Mouse (Mus musculus) forebrain, embryonic 12.5 days (tissue): Measurements from ENCODE around the gene Ror2. TPM values are rescaled to one million over a fixed set of nuclear protein-coding genes. Genes with fewer than 3 reads are reported as not detected.
A peak's percentile ranks its signal among the peaks of the same experiment; 100 is the strongest.

ENCODE experiments used
- ATAC-seq: fragments of 200-750 bp; cut with Nextera tagmentation; 2 replicates; pipeline ENCODE4 v1.8.0; 2017; ENCODE audit warnings: moderate TSS enrichment; ENCODE audit not compliant: low FRiP score
- H3K27ac ChIP-seq: fragments of 300-500 bp; sonication (generic); 2 replicates; pipeline ENCODE4 v1.5.1; 2016; ENCODE audit warnings: mild to moderate bottlenecking
- H3K27me3 ChIP-seq: fragments of 300-500 bp; sonication (generic); 2 replicates; pipeline ENCODE4 v1.6.1; 2016; ENCODE audit warnings: mild to moderate bottlenecking
- H3K36me3 ChIP-seq: fragments of 300-500 bp; sonication (generic); replicated peaks from 2 replicates; pipeline ENCODE4 v1.6.1; 2016; ENCODE audit warnings: mild to moderate bottlenecking
- H3K4me1 ChIP-seq: fragments of 300-500 bp; sonication (generic); 2 replicates; pipeline ENCODE4 v1.6.1; 2016
- H3K4me2 ChIP-seq: fragments of 300-500 bp; sonication (generic); 2 replicates; pipeline ENCODE4 v1.6.1; 2016; ENCODE audit warnings: mild to moderate bottlenecking, moderate library complexity
- H3K4me3 ChIP-seq: fragments of 300-500 bp; sonication (generic); replicated peaks from 2 replicates; pipeline ENCODE4 v1.5.1; 2016; ENCODE audit warnings: mild to moderate bottlenecking
- H3K9ac ChIP-seq: fragments of 300-500 bp; sonication (generic); 2 replicates; pipeline ENCODE4 v1.6.1; 2016; ENCODE audit warnings: mild to moderate bottlenecking
- H3K9me3 ChIP-seq: fragments of 300-500 bp; sonication (generic); 2 replicates; pipeline ENCODE4 v1.6.1; 2016
- WGBS: fragments of 180-500 bp; shearing (Covaris S2); methylation state at CpG from one replicate; pipeline ENCODE4 v1.1.7; 2016; 5-methylcytosine and 5-hydroxymethylcytosine counted together
- polyA plus RNA-seq: library from polyadenylated mRNA; unstranded; fragments of >200 nt; fragmentation: Nextera tagmentation; extraction: Ambion mirVana; gene quantifications from 2 replicates; pipeline ENCODE4 v1.2.1, GENCODE M21; 2016

The Ror2 gene
- polyA plus RNA-seq, 1 experiment from 2014 or later, result 18.5 TPM

DNA sequence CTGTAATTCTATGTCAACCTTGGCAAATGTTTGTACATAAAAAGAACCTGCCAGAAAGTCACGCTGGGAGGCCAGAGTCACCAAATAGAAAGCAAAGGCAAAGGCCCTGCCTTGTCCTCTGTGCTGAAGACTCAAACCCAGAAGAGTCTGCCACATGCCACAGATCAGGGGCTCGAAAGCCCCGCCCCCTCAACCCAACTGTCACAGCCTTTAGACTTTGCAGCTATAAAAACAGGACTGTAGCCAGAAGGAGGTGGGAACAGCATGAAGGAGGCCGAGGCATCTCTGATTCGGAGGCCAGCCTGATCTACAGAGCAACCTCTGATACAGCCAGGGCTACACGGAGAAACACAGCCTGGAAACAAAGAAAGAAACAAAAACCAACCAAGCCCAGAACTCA lies 37.8 kb downstream of the Ror2 start:
- no peak for ATAC-seq
- 66% methylated on average over 6 of the region's 6 CpGs for WGBS

DNA sequence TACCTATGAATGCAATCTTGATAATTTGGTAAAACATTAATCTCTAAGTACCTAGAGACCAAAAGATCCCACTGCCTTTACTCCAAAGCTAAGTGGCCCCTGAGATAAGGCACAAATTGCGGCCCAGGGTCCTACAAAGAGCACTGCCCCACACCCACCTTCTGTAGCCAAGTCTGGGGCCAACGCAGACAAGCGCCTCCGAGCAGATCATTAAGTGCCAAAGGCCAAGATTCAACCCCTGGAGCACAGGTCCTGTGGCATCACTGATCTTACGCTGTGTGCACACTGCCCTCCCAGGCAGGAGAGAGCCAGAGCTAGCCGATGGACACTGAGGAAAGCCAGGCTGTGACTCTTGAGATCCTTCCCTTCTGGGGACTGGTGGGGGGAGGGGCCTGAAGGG lies 38.7 kb downstream of the Ror2 start:
- Histone ChIP-seq H3K27me3 (no peaks in the 10 kb centered on the region), H3K9ac (no peak overlapping the region), H3K9me3 (no peaks in the 10 kb centered on the region), H3K27ac (no peak overlapping the region), H3K4me2 (no peak overlapping the region), H3K36me3 (no peaks in the 10 kb centered on the region), H3K4me3 (no peak overlapping the region), H3K4me1 (peaks cover 22% of the 10 kb centered on the region; the same call in 1 of the 2 replicates)
- ATAC-seq, result no peak
- WGBS, result 78% methylated on average over 6 of the region's 6 CpGs

More for the DNA sequence above, 37.8 kb downstream of the Ror2 start:
- H3K4me2 ChIP-seq, result no peak overlapping the region
- no peaks in the 10 kb centered on the region for H3K27me3 ChIP-seq
- no peaks in the 10 kb centered on the region for H3K36me3 ChIP-seq
- H3K9me3 ChIP-seq, result no peaks in the 10 kb centered on the region
- no peak overlapping the region for H3K27ac ChIP-seq
- peaks cover 22% of the 10 kb centered on the region; the same call in 1 of the 2 replicates for H3K4me1 ChIP-seq
- no peak overlapping the region for H3K4me3 ChIP-seq
- H3K9ac ChIP-seq, result no peak overlapping the region

DNA sequence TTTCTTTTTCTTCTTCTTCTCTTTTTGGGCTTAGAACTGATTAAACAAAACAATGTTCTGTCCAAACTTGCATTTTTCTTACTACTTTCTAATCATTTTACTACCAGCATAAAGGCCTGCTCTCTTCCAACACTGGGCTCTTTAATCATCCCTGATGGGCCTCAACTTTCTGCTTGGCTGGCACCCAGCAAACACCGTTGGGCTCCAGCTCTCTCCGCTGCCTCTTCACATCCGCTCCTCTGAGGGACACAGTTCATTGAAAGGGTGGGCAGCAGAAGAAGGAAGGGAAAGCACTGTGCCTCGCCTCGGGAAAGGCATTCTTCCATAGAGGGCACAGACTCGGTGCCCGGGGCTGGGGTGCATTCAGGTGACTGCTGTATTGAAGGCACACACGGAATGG lies 41.8 kb downstream of the Ror2 start:
- Histone ChIP-seq H3K4me1 (peaks cover 15% of the 10 kb centered on the region; the same call in 1 of the 2 replicates), H3K9ac (no peak overlapping the region), H3K27ac (peak overlapping the region; percentile 50; the same call in 1 of the 2 replicates), H3K4me2 (no peak overlapping the region), H3K36me3 (no peaks in the 10 kb centered on the region), H3K4me3 (no peak overlapping the region), H3K9me3 (no peaks in the 10 kb centered on the region), H3K27me3 (no peaks in the 10 kb centered on the region)
- WGBS, result 72% methylated on average over 8 of the region's 8 CpGs
- no peak for ATAC-seq

DNA sequence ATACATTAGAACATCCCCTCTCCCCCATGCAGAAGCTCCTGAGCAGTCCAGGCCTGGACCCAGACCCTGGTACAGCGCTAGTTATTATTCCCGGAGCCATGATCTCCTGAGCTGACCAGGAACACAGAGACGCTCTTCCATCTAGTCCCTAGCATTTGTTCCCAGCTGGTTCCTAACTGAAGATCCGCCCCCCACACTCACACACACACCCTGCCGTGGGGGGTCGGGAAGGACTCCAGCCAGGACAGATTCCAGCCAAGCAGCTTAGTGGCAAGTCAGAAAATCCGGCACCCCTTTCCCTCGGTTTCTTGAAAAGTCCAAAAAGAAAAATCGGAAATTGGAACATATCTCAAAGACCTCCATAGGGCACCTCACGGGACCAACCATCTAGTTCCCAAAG lies 48.5 kb downstream of the Ror2 start:
- no peak overlapping the region for H3K4me2 ChIP-seq
- H3K27ac ChIP-seq, result peak overlapping the region; percentile 74; the same call in 1 of the 2 replicates
- WGBS, result 72% methylated on average over 10 of the region's 10 CpGs
- no peaks in the 10 kb centered on the region for H3K9me3 ChIP-seq
- no peak overlapping the region for H3K9ac ChIP-seq
- no peak overlapping the region for H3K4me3 ChIP-seq
- no peak for ATAC-seq
- H3K27me3 ChIP-seq, result peaks cover 36% of the 10 kb centered on the region
- no peaks in the 10 kb centered on the region for H3K36me3 ChIP-seq
- peaks cover 49% of the 10 kb centered on the region for H3K4me1 ChIP-seq

DNA sequence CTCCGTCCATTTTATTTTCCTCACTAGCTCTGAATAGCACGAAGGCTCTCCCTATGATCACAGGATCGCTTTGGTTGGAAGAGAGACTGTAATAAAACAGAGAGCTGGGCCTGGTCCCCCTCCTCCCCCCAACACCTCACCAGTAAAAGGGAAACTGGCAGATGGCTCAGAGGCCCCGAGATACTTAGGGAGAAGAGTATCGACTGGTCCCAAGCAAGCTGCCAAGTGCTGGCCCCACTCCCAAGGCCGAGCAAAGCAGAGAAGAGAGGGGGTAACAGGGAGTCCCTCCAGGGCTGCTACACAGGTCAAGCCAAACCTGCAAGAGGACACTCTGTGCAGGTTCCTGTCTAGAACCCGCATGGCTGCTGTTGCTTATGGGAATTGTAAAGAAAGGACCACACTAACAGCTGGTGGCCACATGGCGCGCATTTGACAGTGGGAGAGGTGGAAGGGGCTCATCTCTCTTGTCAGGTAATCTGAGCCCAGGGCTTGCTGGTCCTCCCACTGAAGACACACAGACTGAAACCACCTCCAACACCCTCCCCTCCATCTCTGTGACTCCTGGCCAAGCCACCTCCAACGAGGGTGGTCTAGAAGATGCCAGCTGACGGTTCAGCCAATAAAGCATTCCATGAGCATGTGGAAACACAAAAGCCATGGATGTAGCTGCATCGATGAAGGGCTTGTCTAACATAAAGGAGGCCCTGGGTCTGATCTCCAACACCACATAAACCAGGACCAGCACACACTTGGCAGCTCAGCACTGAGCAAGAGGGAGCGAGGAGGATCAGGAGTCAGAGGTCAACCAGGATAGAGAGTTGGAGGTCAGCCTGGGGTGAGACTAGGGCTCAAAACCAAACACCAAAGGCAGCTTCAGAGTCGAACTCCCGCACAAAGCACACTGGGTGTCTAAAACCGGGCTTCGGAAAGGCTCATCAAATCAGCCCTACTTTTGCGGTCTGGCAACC lies 49.2 kb downstream of the Ror2 start:
- H3K9me3 ChIP-seq, result no peaks in the 10 kb centered on the region

DNA sequence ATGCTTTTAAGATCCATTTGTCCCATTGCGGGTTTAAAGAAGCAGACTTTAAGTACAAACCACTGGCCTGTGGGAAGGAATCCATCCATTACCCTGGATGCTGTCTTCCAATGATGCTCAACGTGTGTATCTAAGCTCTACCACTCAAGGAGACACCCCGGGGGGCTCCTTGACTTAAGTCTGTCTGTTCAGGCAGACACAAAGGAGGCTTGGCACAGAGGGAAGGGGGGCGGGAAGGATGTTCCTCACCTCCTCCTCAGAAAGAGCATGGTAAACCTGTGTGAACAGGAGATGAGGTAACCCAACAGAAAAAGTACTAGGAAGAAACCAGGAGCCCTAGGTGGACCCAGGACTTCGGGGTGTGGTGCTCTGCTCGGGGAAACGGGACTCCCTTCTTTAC lies 50.0 kb downstream of the Ror2 start:
- peak overlapping the region; percentile 74 for H3K27ac ChIP-seq
- no peak overlapping the region for H3K4me2 ChIP-seq
- no peaks in the 10 kb centered on the region for H3K36me3 ChIP-seq
- peaks cover 38% of the 10 kb centered on the region for H3K27me3 ChIP-seq
- no peaks in the 10 kb centered on the region for H3K9me3 ChIP-seq
- no peak overlapping the region for H3K4me3 ChIP-seq
- ATAC-seq, result 0 out of 2 replicates have a peak, but pooled peaks have one; percentile 5
- H3K4me1 ChIP-seq, result peaks cover 63% of the 10 kb centered on the region
- WGBS, result 15% methylated on average over 7 of the region's 7 CpGs
- H3K9ac ChIP-seq, result 0 out of 2 replicates have a peak overlapping the region, but pooled peaks have one; percentile 21

More for the DNA sequence above, 49.2 kb downstream of the Ror2 start:
- 43% methylated on average over 18 of the region's 18 CpGs for WGBS
- Histone ChIP-seq H3K36me3 (no peaks in the 10 kb centered on the region), H3K4me3 (no peak overlapping the region), H3K27ac (peak overlapping the region; percentile 74), H3K9ac (0 out of 2 replicates have a peak overlapping the region, but pooled peaks have one; percentile 21), H3K4me1 (peaks cover 57% of the 10 kb centered on the region), H3K27me3 (peaks cover 38% of the 10 kb centered on the region), H3K4me2 (0 out of 2 replicates have a peak overlapping the region, but pooled peaks have one; percentile 3)
- peak; percentile 47; the same call in 1 of the 2 replicates for ATAC-seq

DNA sequence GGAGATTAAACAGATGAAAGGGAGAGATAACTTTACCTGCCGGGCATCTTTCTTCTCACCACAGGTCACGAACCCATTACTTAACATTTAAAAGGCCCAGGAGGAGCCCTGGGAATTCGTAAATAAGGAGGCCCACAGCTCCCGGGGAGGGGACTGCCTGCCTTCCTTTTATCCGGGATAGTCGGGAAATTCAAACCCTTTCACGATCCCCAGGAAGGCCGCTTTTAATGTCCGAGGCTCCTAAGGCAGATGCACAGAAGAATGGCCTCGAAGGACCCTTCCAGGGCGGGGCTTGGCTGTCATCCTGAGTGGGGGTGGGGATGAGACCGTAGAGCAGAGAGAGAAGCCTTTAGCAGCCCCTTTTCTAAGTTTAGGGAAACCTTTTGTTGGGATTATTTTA lies 51.1 kb downstream of the Ror2 start:
- no peaks in the 10 kb centered on the region for H3K36me3 ChIP-seq
- no peak overlapping the region for H3K4me3 ChIP-seq
- ATAC-seq, result no peak
- no peaks in the 10 kb centered on the region for H3K9me3 ChIP-seq
- peak overlapping the region; percentile 50; the same call in 1 of the 2 replicates for H3K27ac ChIP-seq
- no peak overlapping the region for H3K9ac ChIP-seq
- H3K4me1 ChIP-seq, result peaks cover 70% of the 10 kb centered on the region
- peaks cover 38% of the 10 kb centered on the region for H3K27me3 ChIP-seq
- peak overlapping the region; percentile 25 for H3K4me2 ChIP-seq
- WGBS, result 4% methylated on average over 12 of the region's 12 CpGs

DNA sequence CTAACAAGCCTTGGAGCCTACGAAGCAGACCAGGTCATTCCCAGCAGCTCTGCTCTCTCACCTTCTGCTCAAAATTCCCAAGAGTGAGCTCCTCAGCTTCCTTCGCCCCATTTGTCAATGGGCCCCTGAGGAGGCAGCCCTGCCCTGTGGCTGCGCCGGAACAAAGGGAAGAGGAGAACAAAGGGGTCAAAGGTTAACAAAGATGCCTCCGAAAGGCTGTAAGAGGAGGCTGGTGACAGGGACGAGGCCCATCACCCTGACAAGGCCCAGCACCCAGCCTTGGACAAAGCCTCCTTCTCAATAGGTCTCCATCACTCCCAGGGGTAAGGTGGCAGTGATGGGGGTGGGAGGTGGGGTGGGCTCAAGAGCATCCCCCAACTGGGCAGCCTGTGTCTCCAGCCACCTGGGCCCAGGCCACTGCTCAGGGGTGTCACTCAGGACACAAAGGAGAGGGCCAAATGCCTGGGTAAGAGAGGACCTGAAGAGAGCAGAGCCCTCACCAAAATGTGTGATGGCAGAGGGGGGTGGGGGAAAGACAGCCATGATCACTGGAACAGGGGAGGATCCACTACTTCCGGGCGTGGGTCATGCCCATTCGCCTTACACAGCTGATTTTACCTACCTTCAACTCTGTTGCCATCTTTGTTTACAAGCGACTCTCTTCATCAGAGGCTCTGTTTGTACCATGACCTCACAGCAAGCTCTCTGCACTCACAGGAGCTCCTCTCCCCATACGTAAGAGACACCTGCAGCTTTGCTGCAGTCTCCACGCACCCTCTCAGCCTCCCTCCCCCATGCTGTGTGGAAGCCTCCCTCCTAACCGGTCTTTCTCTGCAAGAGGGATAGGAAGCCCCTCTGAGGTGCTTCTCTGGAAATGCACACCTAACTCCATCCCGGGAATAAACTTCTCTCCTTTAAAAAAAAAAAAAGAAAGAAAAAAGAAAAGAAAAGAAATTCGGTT lies 51.8 kb downstream of the Ror2 start:
- Histone ChIP-seq H3K4me3 (no peak overlapping the region), H3K9me3 (no peaks in the 10 kb centered on the region), H3K27ac (peak overlapping the region; percentile 46; the same call in 1 of the 2 replicates), H3K27me3 (peaks cover 38% of the 10 kb centered on the region), H3K9ac (no peak overlapping the region), H3K36me3 (no peaks in the 10 kb centered on the region), H3K4me1 (peaks cover 70% of the 10 kb centered on the region), H3K4me2 (no peak overlapping the region)
- no peak for ATAC-seq
- 15% methylated on average over 15 of the region's 15 CpGs for WGBS

DNA sequence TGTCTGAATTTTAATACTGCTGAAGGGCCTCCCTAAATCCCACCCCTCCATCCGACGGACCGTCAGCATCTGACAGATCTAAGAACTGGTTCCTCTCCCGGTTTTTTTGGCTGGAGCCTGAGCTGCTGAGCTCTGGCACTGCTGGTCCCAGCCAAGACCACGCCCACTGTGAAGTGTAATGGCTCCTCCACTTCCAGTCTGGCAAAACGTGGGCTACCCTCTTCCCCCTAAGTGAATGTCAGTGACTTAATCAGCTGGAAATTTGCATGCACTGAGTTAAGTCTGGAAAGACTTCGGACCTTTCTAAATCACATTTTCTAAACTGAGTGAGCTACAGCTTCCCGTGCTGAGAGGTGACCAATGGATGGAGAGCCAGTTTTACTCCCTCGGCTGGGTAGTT lies 52.5 kb downstream of the Ror2 start:
- peak; percentile 27; the same call in 1 of the 2 replicates for ATAC-seq

DNA sequence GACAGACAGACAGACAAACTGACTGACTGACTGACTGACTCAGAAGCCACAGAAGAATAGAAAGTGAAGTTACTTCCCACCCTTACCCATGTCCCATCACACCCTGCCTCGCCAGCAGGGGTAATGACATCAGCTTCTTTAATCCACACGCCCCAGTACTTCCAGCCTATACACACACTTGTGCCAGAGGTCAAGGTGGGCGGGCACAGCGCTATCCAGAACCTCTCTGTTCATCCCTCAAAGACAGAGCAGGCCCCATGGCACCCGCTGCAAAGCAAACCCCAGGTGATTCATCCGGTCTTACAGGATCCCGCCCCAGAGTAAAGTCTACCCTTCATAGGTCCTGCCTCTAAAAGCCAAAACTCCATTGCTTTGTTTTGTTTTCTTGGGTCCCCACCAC lies 53.5 kb downstream of the Ror2 start:
- WGBS, result 31% methylated on average over 7 of the region's 7 CpGs
- H3K27ac ChIP-seq, result no peak overlapping the region
- H3K27me3 ChIP-seq, result peaks cover 33% of the 10 kb centered on the region
- H3K4me3 ChIP-seq, result no peak overlapping the region
- no peaks in the 10 kb centered on the region for H3K36me3 ChIP-seq
- no peak for ATAC-seq
- H3K4me1 ChIP-seq, result peaks cover 69% of the 10 kb centered on the region
- H3K9me3 ChIP-seq, result no peaks in the 10 kb centered on the region
- H3K9ac ChIP-seq, result no peak overlapping the region
- no peak overlapping the region for H3K4me2 ChIP-seq

More for the DNA sequence above, 52.5 kb downstream of the Ror2 start:
- Histone ChIP-seq H3K9me3 (no peaks in the 10 kb centered on the region), H3K27me3 (peaks cover 38% of the 10 kb centered on the region), H3K27ac (peak overlapping the region; percentile 56; the same call in 1 of the 2 replicates), H3K4me1 (peaks cover 70% of the 10 kb centered on the region), H3K9ac (no peak overlapping the region), H3K36me3 (no peaks in the 10 kb centered on the region), H3K4me3 (no peak overlapping the region), H3K4me2 (no peak overlapping the region)
- 7% methylated on average over 9 of the region's 9 CpGs for WGBS

DNA sequence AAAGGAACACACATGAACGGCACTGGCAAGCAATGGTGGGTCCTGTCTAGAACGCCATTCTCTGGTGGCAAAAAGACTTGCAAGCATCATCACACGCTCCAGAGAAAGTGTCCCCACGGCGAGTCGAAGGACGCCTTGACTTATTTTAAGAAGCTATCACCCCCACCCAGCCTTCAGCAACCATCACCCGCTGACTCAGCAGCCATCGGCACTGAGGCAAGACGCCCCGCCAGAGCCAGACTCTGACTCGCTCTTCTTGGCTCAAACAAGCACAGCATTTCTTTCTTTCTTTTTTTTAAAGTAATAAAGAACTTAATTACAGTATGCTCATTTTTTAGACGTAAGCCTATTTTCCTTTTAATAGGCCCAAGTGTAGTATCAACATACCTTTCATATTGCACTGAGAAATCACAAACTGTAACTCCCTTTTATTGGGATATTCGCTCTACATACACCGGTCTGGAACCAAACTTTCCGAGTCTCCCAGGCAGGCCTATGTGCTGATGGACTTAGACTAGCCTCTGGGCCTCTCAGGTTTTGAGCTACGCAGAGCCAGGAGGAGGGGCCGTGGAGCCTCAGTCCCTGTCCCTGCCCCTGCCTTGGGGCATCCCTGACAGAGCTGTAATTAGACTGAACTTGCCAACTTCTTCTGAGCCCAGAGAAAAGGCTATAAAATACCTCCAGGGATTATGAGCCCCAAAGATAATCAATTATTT lies 55.3 kb downstream of the Ror2 start:
- no peak overlapping the region for H3K4me3 ChIP-seq
- H3K27ac ChIP-seq, result no peak overlapping the region
- H3K36me3 ChIP-seq, result no peaks in the 10 kb centered on the region
- peaks cover 18% of the 10 kb centered on the region for H3K27me3 ChIP-seq
- H3K9me3 ChIP-seq, result peaks cover 2% of the 10 kb centered on the region; the same call in 1 of the 2 replicates
- no peak overlapping the region for H3K9ac ChIP-seq
- 69% methylated on average over 18 of the region's 18 CpGs for WGBS
- H3K4me1 ChIP-seq, result peaks cover 51% of the 10 kb centered on the region
- H3K4me2 ChIP-seq, result no peak overlapping the region
- peak; percentile 54; the same call in 1 of the 2 replicates for ATAC-seq
